Mouse (Mus musculus): Measurements from ENCODE around the gene Cyfip2. TPM values are rescaled to one million over a fixed set of nuclear protein-coding genes. Genes with fewer than 3 reads are reported as not detected.

Gene Cyfip2
- polyA plus RNA-seq, 1 experiment: 85.4 TPM

DNA sequence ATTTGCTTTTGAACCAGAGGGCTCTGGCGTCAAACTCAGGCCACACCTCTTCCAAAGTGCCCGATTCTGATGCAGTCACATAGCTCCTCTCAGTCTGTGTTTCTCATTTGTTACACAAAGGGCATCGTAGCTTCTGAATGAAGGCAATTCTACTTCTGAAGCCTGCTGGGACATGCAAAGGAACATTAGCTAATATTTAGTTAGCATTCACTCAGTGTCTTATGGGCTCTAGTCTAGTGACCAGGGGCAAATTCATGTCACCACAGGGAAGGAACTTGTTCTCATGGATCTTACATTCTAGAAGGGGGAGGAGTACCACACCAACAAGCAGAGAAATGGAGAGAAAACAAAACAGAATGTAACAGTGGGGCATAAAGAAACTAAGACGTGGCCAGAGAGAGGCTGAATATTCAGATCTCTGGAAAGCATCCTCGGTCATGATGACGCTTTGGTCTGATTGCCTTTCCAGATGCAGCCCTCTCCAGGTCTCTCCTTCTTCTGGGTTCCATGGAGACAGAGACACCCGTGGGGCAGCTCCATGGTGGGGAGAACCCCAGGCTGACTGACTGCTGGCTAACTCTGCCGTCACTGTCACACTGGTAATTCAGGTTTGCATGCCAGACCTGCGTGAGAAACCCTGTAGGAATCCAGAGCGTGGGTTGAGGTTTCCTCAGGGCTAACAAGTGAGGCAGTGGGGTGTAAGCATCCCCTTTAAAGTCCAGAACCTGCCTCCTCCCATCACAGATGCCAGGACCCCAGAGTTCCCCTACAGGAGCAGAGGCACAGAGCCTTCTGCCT lies 135.2 kb downstream of the Cyfip2 start:
- no peak overlapping the region for H3K27ac ChIP-seq (ENCODE audit: control insufficient read depth, insufficient read depth, low read length)
- H3K27me3 ChIP-seq (ENCODE audit: control insufficient read depth, insufficient read depth, low read length): no peaks in the 10 kb centered on the region
- no peak for TF ChIP-seq CTCF (IDR thresholded peaks at IDR 0.05; ENCODE audit: borderline replicate concordance, control insufficient read depth, extremely low read depth, insufficient read depth, low read length, poor library complexity)
- TF ChIP-seq POLR2A (IDR thresholded peaks at IDR 0.05; ENCODE audit: control insufficient read depth, extremely low read depth, insufficient read depth, low read length, poor library complexity): no peak
- no peak overlapping the region for H3K4me3 ChIP-seq (ENCODE audit: control insufficient read depth, insufficient read depth, low read length)
- 85% methylated on average over 10 of the region's 10 CpGs for WGBS
- H3K36me3 ChIP-seq (ENCODE audit: control insufficient read depth, insufficient read depth, low read length): no peaks in the 10 kb centered on the region
- DNase-seq: no peak
- no peaks in the 10 kb centered on the region for H3K4me1 ChIP-seq (replicated peaks; ENCODE audit: control insufficient read depth, insufficient read depth, low read length)

DNA sequence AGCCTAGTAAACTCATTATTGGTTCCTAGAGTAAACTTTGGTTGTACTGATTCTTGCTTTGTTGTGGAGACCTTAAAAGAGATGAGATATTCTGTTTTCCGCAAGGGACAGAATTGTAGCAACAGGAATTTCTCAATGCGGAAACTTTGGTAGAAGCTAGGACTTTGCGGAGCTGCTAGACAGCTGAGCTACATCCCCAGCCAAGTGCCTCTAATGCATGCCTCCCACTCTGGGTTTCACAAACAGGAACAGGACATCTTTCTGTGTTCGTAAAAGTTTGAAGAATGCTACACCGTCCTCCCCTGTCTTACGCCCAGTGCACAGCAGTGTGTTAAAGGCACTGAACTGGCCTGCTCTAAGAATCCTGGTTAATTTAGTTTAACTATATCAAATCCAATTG lies 136.5 kb downstream of the Cyfip2 start:
- DNase-seq: no peak
- no peak for TF ChIP-seq POLR2A (IDR thresholded peaks at IDR 0.05; ENCODE audit: control insufficient read depth, extremely low read depth, insufficient read depth, low read length, poor library complexity)
- no peak for TF ChIP-seq CTCF (IDR thresholded peaks at IDR 0.05; ENCODE audit: borderline replicate concordance, control insufficient read depth, extremely low read depth, insufficient read depth, low read length, poor library complexity)
- Histone ChIP-seq H3K4me1 (replicated peaks; ENCODE audit: control insufficient read depth, insufficient read depth, low read length) (no peaks in the 10 kb centered on the region), H3K27ac (ENCODE audit: control insufficient read depth, insufficient read depth, low read length) (no peak overlapping the region), H3K27me3 (ENCODE audit: control insufficient read depth, insufficient read depth, low read length) (no peaks in the 10 kb centered on the region), H3K4me3 (ENCODE audit: control insufficient read depth, insufficient read depth, low read length) (no peak overlapping the region), H3K36me3 (ENCODE audit: control insufficient read depth, insufficient read depth, low read length) (no peaks in the 10 kb centered on the region)
- WGBS: 97% methylated on average over 6 of the region's 6 CpGs

DNA sequence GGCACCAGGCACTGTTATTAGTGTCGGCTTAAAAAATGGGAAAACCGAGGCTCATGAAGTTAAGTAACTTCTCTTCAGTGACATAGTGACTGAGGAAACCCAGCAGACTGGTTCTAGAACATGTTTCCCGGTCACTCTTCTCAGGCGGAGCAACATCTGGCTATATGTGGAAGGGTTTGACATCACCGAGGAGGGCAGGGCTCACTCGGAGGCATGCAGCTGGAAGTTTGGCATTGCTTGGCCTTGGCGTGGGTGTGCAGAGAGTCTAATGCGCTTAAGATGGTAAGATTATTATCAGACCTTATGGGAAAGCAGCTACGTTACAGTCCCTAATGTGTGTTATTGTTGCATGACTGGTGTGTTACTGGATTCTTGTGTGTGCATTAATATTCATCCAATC lies 140.5 kb downstream of the Cyfip2 start:
- Histone ChIP-seq H3K4me1 (replicated peaks; ENCODE audit: control insufficient read depth, insufficient read depth, low read length) (no peaks in the 10 kb centered on the region), H3K27me3 (ENCODE audit: control insufficient read depth, insufficient read depth, low read length) (no peaks in the 10 kb centered on the region), H3K36me3 (ENCODE audit: control insufficient read depth, insufficient read depth, low read length) (no peaks in the 10 kb centered on the region), H3K27ac (ENCODE audit: control insufficient read depth, insufficient read depth, low read length) (no peak overlapping the region), H3K4me3 (ENCODE audit: control insufficient read depth, insufficient read depth, low read length) (no peak overlapping the region)
- TF ChIP-seq CTCF (IDR thresholded peaks at IDR 0.05; ENCODE audit: borderline replicate concordance, control insufficient read depth, extremely low read depth, insufficient read depth, low read length, poor library complexity): no peak
- TF ChIP-seq POLR2A (IDR thresholded peaks at IDR 0.05; ENCODE audit: control insufficient read depth, extremely low read depth, insufficient read depth, low read length, poor library complexity): no peak
- WGBS: 96% methylated on average over 9 of the region's 9 CpGs
- no peak for DNase-seq

DNA sequence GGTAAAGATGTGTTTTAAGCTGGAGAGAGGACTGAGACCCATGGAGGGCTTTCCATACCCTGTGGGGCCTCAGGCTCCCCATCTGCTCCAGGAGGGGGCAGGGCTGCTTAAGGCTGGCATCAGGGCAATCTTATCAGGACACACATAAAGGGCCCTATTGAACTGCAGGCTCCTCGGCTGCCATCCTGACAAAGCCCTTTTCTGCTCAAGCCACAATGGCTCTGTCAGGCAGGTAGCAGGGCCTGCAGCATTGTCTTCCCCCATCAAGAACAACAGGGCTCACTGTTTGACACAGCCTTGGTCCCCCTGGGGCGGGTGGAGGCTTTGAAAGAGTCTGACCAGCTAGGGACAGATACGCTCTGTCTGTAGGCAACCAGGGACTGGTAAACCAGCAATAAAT lies 142.8 kb downstream of the Cyfip2 start:
- H3K4me3 ChIP-seq (ENCODE audit: control insufficient read depth, insufficient read depth, low read length): no peak overlapping the region
- TF ChIP-seq POLR2A (IDR thresholded peaks at IDR 0.05; ENCODE audit: control insufficient read depth, extremely low read depth, insufficient read depth, low read length, poor library complexity) (no peak), CTCF (IDR thresholded peaks at IDR 0.05; ENCODE audit: borderline replicate concordance, control insufficient read depth, extremely low read depth, insufficient read depth, low read length, poor library complexity) (no peak)
- no peaks in the 10 kb centered on the region for H3K36me3 ChIP-seq (ENCODE audit: control insufficient read depth, insufficient read depth, low read length)
- no peak for DNase-seq
- no peak overlapping the region for H3K27ac ChIP-seq (ENCODE audit: control insufficient read depth, insufficient read depth, low read length)
- H3K27me3 ChIP-seq (ENCODE audit: control insufficient read depth, insufficient read depth, low read length): peaks cover 9% of the 10 kb centered on the region; the same call in 1 of the 2 replicates
- no peaks in the 10 kb centered on the region for H3K4me1 ChIP-seq (replicated peaks; ENCODE audit: control insufficient read depth, insufficient read depth, low read length)
- WGBS: 85% methylated on average over 3 of the region's 3 CpGs

DNA sequence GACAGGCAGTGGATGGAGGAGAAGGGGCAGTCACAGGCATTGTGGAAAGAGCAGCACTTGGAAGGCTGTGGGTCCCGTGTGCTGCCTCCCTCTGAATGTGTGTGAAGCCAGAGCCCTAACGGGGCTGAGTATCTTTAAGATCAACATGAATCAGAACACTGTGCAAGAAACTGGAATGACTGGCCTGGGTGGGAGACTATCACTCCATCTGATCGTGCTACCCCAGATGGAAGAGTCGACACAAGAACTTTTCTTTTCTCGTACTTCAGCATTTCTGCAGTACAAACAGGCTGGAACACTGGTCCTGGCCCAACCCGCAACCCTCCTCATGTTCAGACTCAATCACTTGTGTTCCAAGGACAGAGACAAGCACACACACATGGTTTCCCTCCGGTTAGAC lies 144.2 kb downstream of the Cyfip2 start:
- H3K36me3 ChIP-seq (ENCODE audit: control insufficient read depth, insufficient read depth, low read length): no peaks in the 10 kb centered on the region
- no peaks in the 10 kb centered on the region for H3K4me1 ChIP-seq (replicated peaks; ENCODE audit: control insufficient read depth, insufficient read depth, low read length)
- no peak for TF ChIP-seq POLR2A (IDR thresholded peaks at IDR 0.05; ENCODE audit: control insufficient read depth, extremely low read depth, insufficient read depth, low read length, poor library complexity)
- TF ChIP-seq CTCF (IDR thresholded peaks at IDR 0.05; ENCODE audit: borderline replicate concordance, control insufficient read depth, extremely low read depth, insufficient read depth, low read length, poor library complexity): no peak
- H3K4me3 ChIP-seq (ENCODE audit: control insufficient read depth, insufficient read depth, low read length): no peak overlapping the region
- DNase-seq: no peak
- H3K27me3 ChIP-seq (ENCODE audit: control insufficient read depth, insufficient read depth, low read length): peaks cover 9% of the 10 kb centered on the region; the same call in 1 of the 2 replicates
- WGBS: 88% methylated on average over 7 of the region's 7 CpGs
- no peak overlapping the region for H3K27ac ChIP-seq (ENCODE audit: control insufficient read depth, insufficient read depth, low read length)

GRCm38 (mm10) chr11:46165866-46166585 lies 146.6 kb downstream of the Cyfip2 start, which contains the start of gene Nipal4:
Gene Nipal4, minus strand, starts transcription at chr11:46166508.
- WGBS: 4% methylated on average over 40 of the region's 40 CpGs
- DNase-seq: peak; percentile 4

More at GRCm38 (mm10) chr11:46165866-46166585, 146.6 kb downstream of the Cyfip2 start, which contains the start of gene Nipal4:
- Histone ChIP-seq H3K4me3 (ENCODE audit: control insufficient read depth, insufficient read depth, low read length) (peak within 1 kb of the TSS; percentile 24), H3K27me3 (ENCODE audit: control insufficient read depth, insufficient read depth, low read length) (peaks cover 9% of the 10 kb centered on the region; the same call in 1 of the 2 replicates), H3K36me3 (ENCODE audit: control insufficient read depth, insufficient read depth, low read length) (no peaks in the 10 kb centered on the region), H3K27ac (ENCODE audit: control insufficient read depth, insufficient read depth, low read length) (no peak within 1 kb of the TSS), H3K4me1 (replicated peaks; ENCODE audit: control insufficient read depth, insufficient read depth, low read length) (no peaks in the 10 kb centered on the region)
- no peak for TF ChIP-seq CTCF (IDR thresholded peaks at IDR 0.05; ENCODE audit: borderline replicate concordance, control insufficient read depth, extremely low read depth, insufficient read depth, low read length, poor library complexity)
- no peak for TF ChIP-seq POLR2A (IDR thresholded peaks at IDR 0.05; ENCODE audit: control insufficient read depth, extremely low read depth, insufficient read depth, low read length, poor library complexity)
